Mouse (Mus musculus) liver, adult 2 months (tissue): ENCODE measurements around the gene Mrps7. TPM values are rescaled to one million over a fixed set of nuclear protein-coding genes. Genes with fewer than 3 reads are reported as not detected.
"Not testable (repeated sequence)": the region's sequence is repeated elsewhere in the genome, so short reads cannot be mapped to it uniquely, and the experiment has no call there.

Experiments
- DNase-seq: peaks from one replicate; pipeline ENCODE4 v3.0.0-alpha.2; 2011; ENCODE audit warnings: low read depth, low spot score; ENCODE audit errors: extremely low read depth
- H3K27ac ChIP-seq: fragments of 200-500 bp; replicated peaks from 2 replicates; pipeline ENCODE4 v1.5.1; 2012; ENCODE audit warnings: low read depth, mild to moderate bottlenecking, control low read depth, inconsistent platforms, low read length; ENCODE audit not compliant: insufficient read depth
- H3K27me3 ChIP-seq: fragments of 200-500 bp; 2 replicates; pipeline ENCODE4 v1.6.1; 2012; ENCODE audit warnings: mild to moderate bottlenecking, moderate library complexity, low read length, inconsistent platforms; ENCODE audit not compliant: control insufficient read depth, insufficient read depth
- H3K36me3 ChIP-seq: fragments of 200-500 bp; 2 replicates; pipeline ENCODE4 v1.6.1; 2012; ENCODE audit warnings: low read length, inconsistent platforms; ENCODE audit not compliant: control insufficient read depth, insufficient read depth
- H3K4me1 ChIP-seq: fragments of 200-500 bp; 2 replicates; pipeline ENCODE4 v1.6.1; 2011; ENCODE audit warnings: low read length; ENCODE audit not compliant: control insufficient read depth, insufficient read depth
- H3K4me3 ChIP-seq: fragments of 200-500 bp; 2 replicates; pipeline ENCODE4 v1.5.1; 2011; ENCODE audit warnings: low read depth, mild to moderate bottlenecking, control low read depth, low read length, moderate library complexity; ENCODE audit not compliant: insufficient read depth
- H3K79me2 ChIP-seq: fragments of 200-500 bp; 2 replicates; pipeline ENCODE4 v1.6.1; 2012; ENCODE audit warnings: inconsistent platforms, mild to moderate bottlenecking, low read length, moderate library complexity; ENCODE audit not compliant: control insufficient read depth, insufficient read depth
- H3K9ac ChIP-seq: fragments of 200-500 bp; 2 replicates; pipeline ENCODE4 v1.6.1; 2012; ENCODE audit warnings: low read depth, mild to moderate bottlenecking, control low read depth, inconsistent platforms, low read length
- CTCF ChIP-seq: fragments of 200-500 bp; IDR thresholded peaks from 2 replicates; pipeline ENCODE4 v1.5.1; 2011; ENCODE audit warnings: low read depth, low read length, control low read depth
- POLR2A ChIP-seq: fragments of 200-500 bp; IDR thresholded peaks from 2 replicates; pipeline ENCODE4 v1.6.1; 2011; ENCODE audit warnings: low read length, control low read depth; ENCODE audit not compliant: insufficient read depth; ENCODE audit errors: extremely low read depth
- WGBS: fragments of 180-500 bp; shearing (Covaris S2); methylation state at CpG from one replicate; pipeline ENCODE4 v1.1.7; 2018; 5-methylcytosine and 5-hydroxymethylcytosine counted together
- polyA plus RNA-seq: library from polyadenylated mRNA; depleted of rRNA; stranded (reverse); fragments of >200 nt; gene quantifications from 2 replicates; pipeline ENCODE4 v1.2.3, GENCODE M21; 2012
- total RNA-seq: library from RNA; depleted of rRNA; stranded (reverse); fragments of >200 nt; gene quantifications from 2 replicates; pipeline ENCODE4 v1.2.3, GENCODE M21; 2014

Mrps7 gene
- total and polyA plus RNA-seq, 2 experiments: 32.9 to 48.1 TPM

DNA sequence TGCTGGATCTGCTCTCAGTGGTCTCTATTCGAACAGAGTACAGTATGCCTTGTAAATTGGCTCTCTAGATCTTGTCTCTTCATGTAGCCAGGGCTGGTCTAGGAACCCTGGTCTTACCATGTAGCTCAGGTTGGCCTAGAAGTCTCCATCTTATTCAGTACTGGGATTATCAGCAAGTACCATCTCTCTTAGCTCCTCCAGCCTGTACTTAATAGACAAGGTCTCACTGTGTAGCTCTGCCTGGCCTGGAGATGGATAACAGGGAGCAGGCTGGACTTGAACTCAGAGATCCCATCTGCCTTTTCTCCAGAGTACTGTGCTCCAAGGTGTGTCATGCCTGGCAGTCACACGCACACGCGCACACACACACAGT is 37.9 kb downstream of the Mrps7 start:
- Histone ChIP-seq H3K79me2 (no peaks in the 10 kb centered on the region), H3K36me3 (peaks cover 2% of the 10 kb centered on the region; the same call in 1 of the 2 replicates), H3K4me3 (no peak overlapping the region), H3K27ac (no peak overlapping the region), H3K27me3 (no peaks in the 10 kb centered on the region), H3K4me1 (no peaks in the 10 kb centered on the region), H3K9ac (no peak overlapping the region)
- 88% methylated on average over 4 of the region's 4 CpGs for WGBS
- DNase-seq: no peak
- TF ChIP-seq CTCF (no peak), POLR2A (no peak)

DNA sequence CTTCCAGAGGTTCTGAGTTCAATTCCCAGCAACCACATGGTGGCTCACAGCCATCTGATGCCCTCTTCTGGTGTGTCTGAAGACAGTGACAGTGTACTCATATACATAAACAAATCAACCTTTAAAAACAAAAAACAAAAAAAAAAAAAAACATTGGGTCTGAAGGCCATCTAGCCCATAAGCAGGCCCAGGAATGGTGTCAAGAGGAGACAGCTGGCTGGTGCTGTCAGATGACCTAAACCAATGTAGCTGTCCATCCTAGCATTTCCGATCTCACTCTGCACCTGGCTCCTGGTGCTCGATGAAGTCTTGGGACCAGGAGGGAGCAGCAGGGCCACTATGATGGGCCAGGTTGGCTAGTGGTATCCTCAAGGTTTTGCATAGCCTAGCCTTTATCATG is 39.0 kb downstream of the Mrps7 start:
- WGBS: 87% methylated on average over 2 of the region's 2 CpGs
- Histone ChIP-seq H3K27ac (no peak overlapping the region), H3K4me3 (no peak overlapping the region), H3K79me2 (no peaks in the 10 kb centered on the region), H3K9ac (no peak overlapping the region), H3K36me3 (peaks cover 2% of the 10 kb centered on the region; the same call in 1 of the 2 replicates), H3K27me3 (no peaks in the 10 kb centered on the region), H3K4me1 (no peaks in the 10 kb centered on the region)
- TF ChIP-seq POLR2A (no peak), CTCF (no peak)
- DNase-seq: no peak

DNA sequence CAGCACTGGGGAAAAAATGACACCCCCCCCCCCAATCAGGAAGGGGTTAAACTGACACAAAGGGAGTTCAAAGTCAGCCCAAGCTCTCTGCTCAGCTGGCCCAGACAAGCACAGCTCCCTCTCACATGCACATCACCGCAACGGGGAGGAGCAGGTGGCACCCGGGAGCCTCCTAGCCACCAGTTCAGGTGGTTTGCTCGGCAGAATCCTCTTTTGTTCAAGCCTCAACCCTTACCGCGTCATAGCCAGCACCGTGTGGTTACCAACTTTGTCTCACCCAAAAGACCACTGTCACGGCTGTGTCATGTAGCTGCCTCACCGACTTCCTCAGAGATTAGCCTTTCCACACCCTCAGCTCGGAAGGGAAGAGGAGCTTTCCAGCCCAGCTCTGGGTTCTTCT is 39.5 kb downstream of the Mrps7 start:
- Histone ChIP-seq H3K9ac (no peak overlapping the region), H3K27me3 (no peaks in the 10 kb centered on the region), H3K4me1 (no peaks in the 10 kb centered on the region), H3K36me3 (peaks cover 2% of the 10 kb centered on the region; the same call in 1 of the 2 replicates), H3K4me3 (no peak overlapping the region), H3K27ac (no peak overlapping the region), H3K79me2 (no peaks in the 10 kb centered on the region)
- WGBS: 74% methylated on average over 10 of the region's 10 CpGs
- TF ChIP-seq CTCF: no peak
- TF ChIP-seq POLR2A: no peak
- no peak for DNase-seq

GRCm38 (mm10) chr11:115644308-115644707 is 40.6 kb downstream of the Mrps7 start:
- Histone ChIP-seq H3K4me1 (no peaks in the 10 kb centered on the region), H3K36me3 (peaks cover 2% of the 10 kb centered on the region; the same call in 1 of the 2 replicates), H3K27ac (no peak overlapping the region), H3K4me3 (no peak overlapping the region), H3K9ac (no peak overlapping the region), H3K27me3 (no peaks in the 10 kb centered on the region), H3K79me2 (no peaks in the 10 kb centered on the region)
- WGBS: 89% methylated on average over 13 of the region's 13 CpGs
- DNase-seq: no peak
- no peak for TF ChIP-seq POLR2A
- TF ChIP-seq CTCF: no peak

- not testable (repeated sequence) for H3K27me3 ChIP-seq, H3K27ac ChIP-seq, H3K4me1 ChIP-seq, H3K79me2 ChIP-seq, H3K9ac ChIP-seq, DNase-seq, H3K36me3 ChIP-seq, H3K4me3 ChIP-seq
- 91% methylated on average over 14 of the region's 14 CpGs for WGBS
Measured at GRCm38 (mm10) chr11:115645498-115645897, 41.8 kb downstream of the Mrps7 start.

GRCm38 (mm10) chr11:115646439-115646838 is 42.7 kb downstream of the Mrps7 start:
- TF ChIP-seq CTCF: no peak
- Histone ChIP-seq H3K9ac (no peak overlapping the region), H3K4me1 (no peaks in the 10 kb centered on the region), H3K27ac (no peak overlapping the region), H3K79me2 (no peaks in the 10 kb centered on the region), H3K36me3 (peaks cover 6% of the 10 kb centered on the region), H3K4me3 (no peak overlapping the region), H3K27me3 (no peaks in the 10 kb centered on the region)
- WGBS: 95% methylated on average over 9 of the region's 9 CpGs
- no peak for DNase-seq
